Mouse (Mus musculus) heart, embryonic 13.5 days (tissue): Measurements from ENCODE around the gene Ankfy1. TPM values are rescaled to one million over a fixed set of nuclear protein-coding genes. Genes with fewer than 3 reads are reported as not detected.
"Not testable (repeated sequence)": the region's sequence is repeated elsewhere in the genome, so short reads cannot be mapped to it uniquely, and the experiment has no call there.

Experiments used
- ATAC-seq: fragments of 200-750 bp; cut with Nextera tagmentation; 2 replicates; pipeline ENCODE4 v1.8.0; 2017; ENCODE audit warnings: moderate TSS enrichment; ENCODE audit not compliant: insufficient number of reproducible peaks, low FRiP score, low TSS enrichment; ENCODE audit errors: extremely low read depth
- H3K27ac ChIP-seq: fragments of 300-500 bp; sonication (generic); replicated peaks from 2 replicates; pipeline ENCODE4 v1.5.1; 2015; ENCODE audit warnings: moderate library complexity, mild to moderate bottlenecking, inconsistent platforms
- H3K27me3 ChIP-seq: fragments of 300-500 bp; sonication (generic); replicated peaks from 2 replicates; pipeline ENCODE4 v1.6.1; 2015; ENCODE audit warnings: mild to moderate bottlenecking, inconsistent platforms
- H3K36me3 ChIP-seq: fragments of 300-500 bp; sonication (generic); 2 replicates; pipeline ENCODE4 v1.6.1; 2015; ENCODE audit warnings: mild to moderate bottlenecking, inconsistent platforms
- H3K4me1 ChIP-seq: fragments of 300-500 bp; sonication (generic); 2 replicates; pipeline ENCODE4 v1.6.1; 2015; ENCODE audit warnings: inconsistent platforms
- H3K4me2 ChIP-seq: fragments of 300-500 bp; sonication (generic); 2 replicates; pipeline ENCODE4 v1.6.1; 2015; ENCODE audit warnings: inconsistent platforms, mild to moderate bottlenecking, moderate library complexity
- H3K4me3 ChIP-seq: fragments of 300-500 bp; sonication (generic); 2 replicates; pipeline ENCODE4 v1.5.1; 2015; ENCODE audit warnings: moderate library complexity, mild to moderate bottlenecking, inconsistent platforms
- H3K9ac ChIP-seq: fragments of 300-500 bp; sonication (generic); 2 replicates; pipeline ENCODE4 v1.6.1; 2015; ENCODE audit warnings: inconsistent platforms, mild to moderate bottlenecking, moderate library complexity
- H3K9me3 ChIP-seq: fragments of 300-500 bp; sonication (generic); 2 replicates; pipeline ENCODE4 v1.6.1; 2016; ENCODE audit warnings: inconsistent platforms
- WGBS: fragments of 180-500 bp; shearing (Covaris S2); methylation state at CpG from one replicate; pipeline ENCODE4 v1.1.7; 2015; ENCODE audit warnings: mixed read lengths; 5-methylcytosine and 5-hydroxymethylcytosine counted together
- polyA plus RNA-seq: library from polyadenylated mRNA; unstranded; fragments of >200 nt; fragmentation: Nextera tagmentation; extraction: Ambion mirVana; gene quantifications from 2 replicates; pipeline ENCODE4 v1.2.1, GENCODE M21; 2015

Ankfy1 gene
- polyA plus RNA-seq, 1 experiment from 2014 or later = 15.8 TPM

GRCm38 (mm10) chr11:72760781-72761180 is 71.0 kb downstream of the Ankfy1 start:
- H3K9ac ChIP-seq = no peak overlapping the region
- H3K4me2 ChIP-seq = no peak overlapping the region
- no peaks in the 10 kb centered on the region for H3K4me1 ChIP-seq
- H3K9me3 ChIP-seq = no peaks in the 10 kb centered on the region
- H3K4me3 ChIP-seq = no peak overlapping the region
- peaks cover 90% of the 10 kb centered on the region for H3K36me3 ChIP-seq
- 72% methylated on average over 1 of the region's 1 CpGs for WGBS
- no peaks in the 10 kb centered on the region for H3K27me3 ChIP-seq
- no peak overlapping the region for H3K27ac ChIP-seq
- ATAC-seq = no peak

GRCm38 (mm10) chr11:72764270-72764669 is 74.5 kb downstream of the Ankfy1 start:
- peaks cover 78% of the 10 kb centered on the region for H3K36me3 ChIP-seq
- H3K9ac ChIP-seq = no peak overlapping the region
- no peaks in the 10 kb centered on the region for H3K4me1 ChIP-seq
- no peak for ATAC-seq
- H3K4me2 ChIP-seq = no peak overlapping the region
- H3K27me3 ChIP-seq = no peaks in the 10 kb centered on the region
- H3K27ac ChIP-seq = no peak overlapping the region
- H3K4me3 ChIP-seq = no peak overlapping the region
- H3K9me3 ChIP-seq = no peaks in the 10 kb centered on the region
- 84% methylated on average over 4 of the region's 4 CpGs for WGBS

- no peak overlapping the region for H3K27ac ChIP-seq
- no peaks in the 10 kb centered on the region for H3K9me3 ChIP-seq
- no peak overlapping the region for H3K9ac ChIP-seq
- no peak overlapping the region for H3K4me2 ChIP-seq
- H3K4me1 ChIP-seq = 0 out of 2 replicates have a peak, but pooled peaks cover 4% of the 10 kb centered on the region
- H3K36me3 ChIP-seq = peaks cover 60% of the 10 kb centered on the region
- ATAC-seq = no peak
- H3K27me3 ChIP-seq = no peaks in the 10 kb centered on the region
- WGBS = 82% methylated on average over 8 of the region's 8 CpGs
- H3K4me3 ChIP-seq = no peak overlapping the region
Measured at GRCm38 (mm10) chr11:72767716-72768115, 77.9 kb downstream of the Ankfy1 start.

- no peak overlapping the region for H3K27ac ChIP-seq
- ATAC-seq = no peak
- 90% methylated on average over 3 of the region's 3 CpGs for WGBS
Measured at GRCm38 (mm10) chr11:72769061-72769460, 79.3 kb downstream of the Ankfy1 start.

GRCm38 (mm10) chr11:72770324-72770723 is 80.5 kb downstream of the Ankfy1 start:
- 90% methylated on average over 3 of the region's 3 CpGs for WGBS
- Histone ChIP-seq H3K9ac (no peak overlapping the region), H3K4me2 (no peak overlapping the region), H3K27me3 (no peaks in the 10 kb centered on the region), H3K36me3 (peaks cover 39% of the 10 kb centered on the region), H3K4me3 (no peak overlapping the region), H3K27ac (no peak overlapping the region), H3K9me3 (no peaks in the 10 kb centered on the region), H3K4me1 (0 out of 2 replicates have a peak, but pooled peaks cover 4% of the 10 kb centered on the region)
- ATAC-seq = no peak

More at GRCm38 (mm10) chr11:72769061-72769460, 79.3 kb downstream of the Ankfy1 start:
- Histone ChIP-seq H3K4me1 (0 out of 2 replicates have a peak, but pooled peaks cover 4% of the 10 kb centered on the region), H3K27me3 (no peaks in the 10 kb centered on the region), H3K36me3 (peaks cover 47% of the 10 kb centered on the region), H3K9ac (no peak overlapping the region), H3K4me3 (no peak overlapping the region), H3K9me3 (no peaks in the 10 kb centered on the region), H3K4me2 (no peak overlapping the region)

- Histone ChIP-seq H3K9me3 (no peaks in the 10 kb centered on the region), H3K27me3 (no peaks in the 10 kb centered on the region), H3K9ac (no peak overlapping the region), H3K4me3 (no peak overlapping the region), H3K36me3 (peaks cover 39% of the 10 kb centered on the region), H3K27ac (no peak overlapping the region), H3K4me2 (no peak overlapping the region), H3K4me1 (0 out of 2 replicates have a peak, but pooled peaks cover 4% of the 10 kb centered on the region)
- 82% methylated on average over 5 of the region's 5 CpGs for WGBS
- ATAC-seq = no peak
Measured at GRCm38 (mm10) chr11:72770816-72771215, 81.0 kb downstream of the Ankfy1 start.

GRCm38 (mm10) chr11:72771461-72771860 is 81.7 kb downstream of the Ankfy1 start:
- WGBS = 59% methylated on average over 4 of the region's 4 CpGs
- Histone ChIP-seq H3K9me3 (no peaks in the 10 kb centered on the region), H3K4me1 (0 out of 2 replicates have a peak, but pooled peaks cover 4% of the 10 kb centered on the region), H3K4me2 (no peak overlapping the region), H3K36me3 (peaks cover 43% of the 10 kb centered on the region), H3K27ac (no peak overlapping the region), H3K27me3 (no peaks in the 10 kb centered on the region), H3K9ac (no peak overlapping the region), H3K4me3 (no peak overlapping the region)
- ATAC-seq = no peak

GRCm38 (mm10) chr11:72772611-72773010 is 82.8 kb downstream of the Ankfy1 start:
- peaks cover 39% of the 10 kb centered on the region for H3K36me3 ChIP-seq
- H3K27ac ChIP-seq, H3K9ac ChIP-seq, H3K4me3 ChIP-seq, H3K4me2 ChIP-seq, H3K27me3 ChIP-seq, H3K4me1 ChIP-seq, ATAC-seq, H3K9me3 ChIP-seq: not testable (repeated sequence)
- WGBS = 22% methylated on average over 1 of the region's 1 CpGs

GRCm38 (mm10) chr11:72778957-72779356 is 89.2 kb downstream of the Ankfy1 start:
- no peaks in the 10 kb centered on the region for H3K27me3 ChIP-seq
- H3K9ac ChIP-seq = no peak overlapping the region
- H3K4me2 ChIP-seq = no peak overlapping the region
- no peak overlapping the region for H3K4me3 ChIP-seq
- no peaks in the 10 kb centered on the region for H3K4me1 ChIP-seq
- no peak overlapping the region for H3K27ac ChIP-seq
- no peak for ATAC-seq
- no peaks in the 10 kb centered on the region for H3K9me3 ChIP-seq
- H3K36me3 ChIP-seq = 0 out of 2 replicates have a peak, but pooled peaks cover 7% of the 10 kb centered on the region

- 60% methylated on average over 2 of the region's 2 CpGs for WGBS
- no peaks in the 10 kb centered on the region for H3K27me3 ChIP-seq
- H3K4me2 ChIP-seq = no peak overlapping the region
- no peak overlapping the region for H3K4me3 ChIP-seq
- ATAC-seq = no peak
- H3K9me3 ChIP-seq = no peaks in the 10 kb centered on the region
- H3K4me1 ChIP-seq = no peaks in the 10 kb centered on the region
- no peak overlapping the region for H3K27ac ChIP-seq
- H3K9ac ChIP-seq = no peak overlapping the region
- no peaks in the 10 kb centered on the region; the same call in 1 of the 2 replicates for H3K36me3 ChIP-seq
Measured at GRCm38 (mm10) chr11:72782103-72782502, 92.3 kb downstream of the Ankfy1 start.

- Histone ChIP-seq H3K4me1 (no peaks in the 10 kb centered on the region), H3K4me2 (no peak overlapping the region), H3K27ac (no peak overlapping the region), H3K4me3 (no peak overlapping the region), H3K9me3 (no peaks in the 10 kb centered on the region), H3K36me3 (peaks cover 3% of the 10 kb centered on the region; the same call in 1 of the 2 replicates), H3K9ac (no peak overlapping the region), H3K27me3 (no peaks in the 10 kb centered on the region)
- ATAC-seq = no peak
- 73% methylated on average over 3 of the region's 3 CpGs for WGBS
Measured at GRCm38 (mm10) chr11:72782503-72782902, 92.7 kb downstream of the Ankfy1 start.

- Histone ChIP-seq H3K36me3 (peaks cover 3% of the 10 kb centered on the region; the same call in 1 of the 2 replicates), H3K4me3 (no peak overlapping the region), H3K9me3 (no peaks in the 10 kb centered on the region), H3K9ac (no peak overlapping the region), H3K4me2 (no peak overlapping the region), H3K27me3 (no peaks in the 10 kb centered on the region), H3K4me1 (peaks cover 9% of the 10 kb centered on the region), H3K27ac (no peak overlapping the region)
- no peak for ATAC-seq
Measured at GRCm38 (mm10) chr11:72792033-72792432, 102.2 kb downstream of the Ankfy1 start.
